Mouse (Mus musculus) forebrain, embryonic 11.5 days (tissue): ENCODE data around the gene Fgfr3. TPM values are rescaled to one million over a fixed set of nuclear protein-coding genes. Genes with fewer than 3 reads are reported as not detected.

ENCODE experiments used
- ATAC-seq: fragments of 200-750 bp; cut with Nextera tagmentation; replicated peaks from 2 replicates; pipeline ENCODE4 v1.8.0; 2017; ENCODE audit warnings: moderate TSS enrichment; ENCODE audit not compliant: low FRiP score
- DNase-seq: peaks from one replicate; pipeline ENCODE4 v3.0.0-alpha.2; 2017; ENCODE audit warnings: low spot score
- H3K27ac ChIP-seq: fragments of 300-500 bp; sonication (generic); 2 replicates; pipeline ENCODE4 v1.5.1; 2014; ENCODE audit warnings: low read depth, low read length
- H3K27me3 ChIP-seq: fragments of 300-500 bp; sonication (generic); 2 replicates; pipeline ENCODE4 v1.6.1; 2014; ENCODE audit warnings: mild to moderate bottlenecking, low read length, mixed read lengths; ENCODE audit not compliant: control insufficient read depth, insufficient read depth
- H3K36me3 ChIP-seq: fragments of 300-500 bp; sonication (generic); 2 replicates; pipeline ENCODE4 v1.6.1; 2014; ENCODE audit warnings: mild to moderate bottlenecking, low read length, moderate library complexity, mixed read lengths; ENCODE audit not compliant: control insufficient read depth, insufficient read depth
- H3K4me1 ChIP-seq: fragments of 300-500 bp; sonication (generic); replicated peaks from 2 replicates; pipeline ENCODE4 v1.6.1; 2014; ENCODE audit warnings: low read length, mixed read lengths; ENCODE audit not compliant: control insufficient read depth, insufficient read depth
- H3K4me2 ChIP-seq: fragments of 300-500 bp; sonication (generic); 2 replicates; pipeline ENCODE4 v1.6.1; 2014; ENCODE audit warnings: low read depth, mild to moderate bottlenecking, low read length, moderate library complexity, mixed read lengths; ENCODE audit not compliant: severe bottlenecking
- H3K4me3 ChIP-seq: fragments of 300-500 bp; sonication (generic); 2 replicates; pipeline ENCODE4 v1.5.1; 2014; ENCODE audit warnings: low read depth, low read length
- H3K9ac ChIP-seq: fragments of 300-500 bp; sonication (generic); 2 replicates; pipeline ENCODE4 v1.6.1; 2014; ENCODE audit warnings: low read length
- H3K9me3 ChIP-seq: fragments of 300-500 bp; sonication (generic); 2 replicates; pipeline ENCODE4 v1.6.1; 2016; ENCODE audit warnings: low read length, mixed read lengths; ENCODE audit not compliant: control insufficient read depth
- WGBS: fragments of 180-500 bp; shearing (Covaris S2); extraction: QIAGEN DNeasy Blood & Tissue Kit; methylation state at CpG from one replicate; pipeline ENCODE4 v1.1.7; 2014; 5-methylcytosine and 5-hydroxymethylcytosine counted together
- polyA plus RNA-seq: library from polyadenylated mRNA; unstranded; fragments of >200 nt; fragmentation: Nextera tagmentation; extraction: Ambion mirVana; gene quantifications from 2 replicates; pipeline ENCODE4 v1.2.1, GENCODE M21; 2014

Gene Fgfr3
- polyA plus RNA-seq, 1 experiment from 2014 or later, result 105 TPM

- no peaks in the 10 kb centered on the region for H3K27me3 ChIP-seq
- no peaks in the 10 kb centered on the region for H3K4me1 ChIP-seq
- no peaks in the 10 kb centered on the region; the same call in 1 of the 2 replicates for H3K36me3 ChIP-seq
- 92% methylated on average over 4 of the region's 4 CpGs for WGBS
- H3K9ac ChIP-seq, result no peak overlapping the region
- H3K27ac ChIP-seq, result no peak overlapping the region
- ATAC-seq (no peak), DNase-seq (no peak)
- H3K4me3 ChIP-seq, result no peak overlapping the region
- no peaks in the 10 kb centered on the region for H3K9me3 ChIP-seq
- H3K4me2 ChIP-seq, result no peak overlapping the region
Observed at GRCm38 (mm10) chr5:33740548-33740947, 19.1 kb downstream of the Fgfr3 start.

GRCm38 (mm10) chr5:33743481-33743880 is 22.0 kb downstream of the Fgfr3 start:
- WGBS, result 92% methylated on average over 8 of the region's 8 CpGs
- ATAC-seq (no peak), DNase-seq (no peak)
- Histone ChIP-seq H3K27ac (no peak overlapping the region), H3K4me1 (no peaks in the 10 kb centered on the region), H3K9me3 (no peaks in the 10 kb centered on the region), H3K36me3 (peaks cover 2% of the 10 kb centered on the region; the same call in 1 of the 2 replicates), H3K27me3 (no peaks in the 10 kb centered on the region), H3K4me2 (no peak overlapping the region), H3K9ac (no peak overlapping the region), H3K4me3 (no peak overlapping the region)

- DNase-seq, result no peak
- H3K27ac ChIP-seq, result no peak overlapping the region
- no peak overlapping the region for H3K4me3 ChIP-seq
- H3K36me3 ChIP-seq, result no peaks in the 10 kb centered on the region; the same call in 1 of the 2 replicates
- ATAC-seq, result no peak
- H3K4me1 ChIP-seq, result peaks cover 5% of the 10 kb centered on the region
- no peaks in the 10 kb centered on the region for H3K27me3 ChIP-seq
- H3K9ac ChIP-seq, result no peak overlapping the region
- H3K9me3 ChIP-seq, result no peaks in the 10 kb centered on the region
- H3K4me2 ChIP-seq, result no peak overlapping the region
Observed at GRCm38 (mm10) chr5:33777195-33777594, 55.7 kb downstream of the Fgfr3 start.

- WGBS, result 5% methylated on average over 11 of the region's 11 CpGs
- ATAC-seq (peak; percentile 34; the same call in 1 of the 2 replicates), DNase-seq (no peak)
- Histone ChIP-seq H3K9me3 (no peaks in the 10 kb centered on the region), H3K4me1 (peaks cover 8% of the 10 kb centered on the region), H3K4me2 (peak overlapping the region; percentile 87), H3K9ac (peak overlapping the region; percentile 91), H3K36me3 (no peaks in the 10 kb centered on the region; the same call in 1 of the 2 replicates), H3K27ac (peak overlapping the region; percentile 76), H3K4me3 (peak overlapping the region; percentile 83), H3K27me3 (no peaks in the 10 kb centered on the region)
Observed at GRCm38 (mm10) chr5:33781964-33782344, 60.5 kb downstream of the Fgfr3 start.

- peak within 1 kb of the TSS; percentile 87 for H3K4me2 ChIP-seq
- WGBS, result under 1% methylated on average over 64 of the region's 65 CpGs
- H3K9me3 ChIP-seq, result no peaks in the 10 kb centered on the region
- H3K4me1 ChIP-seq, result peaks cover 8% of the 10 kb centered on the region
- no peaks in the 10 kb centered on the region for H3K27me3 ChIP-seq
- peak within 1 kb of the TSS; percentile 91 for H3K9ac ChIP-seq
- H3K4me3 ChIP-seq, result peak within 1 kb of the TSS; percentile 83
- ATAC-seq (peak; percentile 100), DNase-seq (peak; percentile 97)
- peak within 1 kb of the TSS; percentile 76 for H3K27ac ChIP-seq
- H3K36me3 ChIP-seq, result no peaks in the 10 kb centered on the region; the same call in 1 of the 2 replicates
Observed at GRCm38 (mm10) chr5:33782345-33782998, 61.0 kb downstream of the Fgfr3 start, which contains the start of gene Letm1. Gene Letm1 (minus strand): TSS chr5:33782817.

GRCm38 (mm10) chr5:33782999-33783390 is 61.5 kb downstream of the Fgfr3 start:
- ATAC-seq, result peak; percentile 75
- peak overlapping the region; percentile 83 for H3K4me3 ChIP-seq
- no peaks in the 10 kb centered on the region for H3K36me3 ChIP-seq
- H3K9ac ChIP-seq, result peak overlapping the region; percentile 91
- peaks cover 8% of the 10 kb centered on the region for H3K4me1 ChIP-seq
- peak overlapping the region; percentile 87 for H3K4me2 ChIP-seq
- H3K27me3 ChIP-seq, result no peaks in the 10 kb centered on the region
- no peak overlapping the region for H3K27ac ChIP-seq
- H3K9me3 ChIP-seq, result no peaks in the 10 kb centered on the region
- 11% methylated on average over 6 of the region's 6 CpGs for WGBS
- DNase-seq, result no peak

Other genes with a start within 250 kb of the Fgfr3 start
- 71.4 and 74.4 TPM in 2 replicates for gene Fam53a, start 92.0 kb upstream of the Fgfr3 start, polyA plus RNA-seq
- 0.48 and 0.55 TPM in 2 replicates for gene Gm9903, start 91.7 kb upstream of the Fgfr3 start, polyA plus RNA-seq
- gene Slbp, start 69.1 kb upstream of the Fgfr3 start, polyA plus RNA-seq, result 295 and 321 TPM in 2 replicates
- gene Tacc3, start 63.5 kb upstream of the Fgfr3 start, polyA plus RNA-seq, result 331 and 332 TPM in 2 replicates
- gene Tmem129, start 63.3 kb upstream of the Fgfr3 start, polyA plus RNA-seq, result 39.3 and 41.8 TPM in 2 replicates
- 59.7 and 63.9 TPM in 2 replicates for gene Letm1, start 61.1 kb downstream of the Fgfr3 start, polyA plus RNA-seq
- gene Nsd2, start 99.1 kb downstream of the Fgfr3 start, polyA plus RNA-seq, result 120 and 131 TPM in 2 replicates
- 86.3 and 88.3 TPM in 2 replicates for gene Nelfa, start 214.7 kb downstream of the Fgfr3 start, polyA plus RNA-seq